Mouse (Mus musculus): ENCODE measurements at regions not wholly inside any gene's neighbourhood (a gene's known extent, or its start where the extent isn't known, plus 50 kb on each side); places are given as distances from the start of the nearest gene placed in this dataset.

DNA sequence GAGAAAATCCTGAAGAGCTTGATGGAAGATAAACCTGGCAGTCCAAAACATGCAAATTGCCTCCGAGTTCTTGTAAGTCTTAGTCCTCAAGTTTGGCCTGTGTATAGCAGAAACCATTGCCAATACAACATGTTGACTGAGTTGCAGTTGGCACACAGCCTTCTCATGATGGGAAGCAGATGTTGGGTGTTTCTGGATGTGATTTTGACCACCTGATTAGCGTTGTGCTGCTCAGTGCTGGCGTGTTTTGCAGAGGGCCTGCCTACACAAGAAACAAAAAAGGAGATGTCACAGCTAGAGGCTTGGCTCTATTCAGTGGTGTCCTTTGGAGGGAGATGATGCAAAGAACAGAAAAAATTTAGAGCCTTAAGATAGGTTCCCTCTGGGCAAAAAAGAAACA is 1922.6 kb downstream of the 9330182O14Rik start:
- H3K79me2 ChIP-seq (ENCODE audit: control insufficient read depth, insufficient read depth) = no peaks in the 10 kb centered on the region
- H3K27me3 ChIP-seq (ENCODE audit: control insufficient read depth, insufficient read depth, insufficient read length) = no peaks in the 10 kb centered on the region
- no peak overlapping the region for H3ac ChIP-seq (ENCODE audit: control insufficient read depth, insufficient read length)
- no peak overlapping the region for H3K4me3 ChIP-seq
- H3K4me2 ChIP-seq (ENCODE audit: low read depth) = no peak overlapping the region
- no peak for TF ChIP-seq POLR2A (IDR thresholded peaks at IDR 0.05; ENCODE audit: insufficient read length, low read depth)
- no peak for TF ChIP-seq REST (IDR thresholded peaks at IDR 0.05; ENCODE audit: insufficient read depth, insufficient read length)
- TF ChIP-seq CEBPB (IDR thresholded peaks at IDR 0.05; ENCODE audit: insufficient read depth, poor library complexity, severe bottlenecking) = no peak
- TF ChIP-seq TCF12 (IDR thresholded peaks at IDR 0.05; ENCODE audit: insufficient read depth, poor library complexity, severe bottlenecking) = no peak
- no peaks in the 10 kb centered on the region for H3K36me3 ChIP-seq (ENCODE audit: control insufficient read depth, insufficient read depth)

- no peak overlapping the region for H3ac ChIP-seq (ENCODE audit: control insufficient read depth, insufficient read length)
- H3K79me2 ChIP-seq (ENCODE audit: control insufficient read depth, insufficient read depth) = no peaks in the 10 kb centered on the region
- H3K4me3 ChIP-seq = no peak overlapping the region
- H3K4me2 ChIP-seq (ENCODE audit: low read depth) = no peak overlapping the region
- no peaks in the 10 kb centered on the region for H3K27me3 ChIP-seq (ENCODE audit: control insufficient read depth, insufficient read depth, insufficient read length)
- TF ChIP-seq MYOD1 (IDR thresholded peaks at IDR 0.05; ENCODE audit: control insufficient read depth in 1 of 3, insufficient read length in 2 of 3, low read depth in 2 of 3) (no peak), SRF (IDR thresholded peaks at IDR 0.05; ENCODE audit: control insufficient read depth, insufficient read length, low read depth) (no peak), POLR2AphosphoS2 (IDR thresholded peaks at IDR 0.05; ENCODE audit: insufficient read length, low read depth) (no peak), POLR2A (IDR thresholded peaks at IDR 0.05; ENCODE audit: insufficient read length, low read depth) (no peak), USF1 (IDR thresholded peaks at IDR 0.05; ENCODE audit: low read depth) (no peak), TCF12 (IDR thresholded peaks at IDR 0.05; ENCODE audit: insufficient read depth, poor library complexity, severe bottlenecking) (no peak), REST (IDR thresholded peaks at IDR 0.05; ENCODE audit: insufficient read depth, insufficient read length) (no peak), CEBPB (IDR thresholded peaks at IDR 0.05; ENCODE audit: insufficient read depth, poor library complexity, severe bottlenecking) (no peak), TCF3 (IDR thresholded peaks at IDR 0.05; ENCODE audit: insufficient read length, low read depth) (no peak), MYOG (IDR thresholded peaks at IDR 0.05; ENCODE audit: control insufficient read depth in 1 of 3, insufficient read depth in 1 of 3, insufficient read length in 2 of 3, low read depth in 2 of 3) (no peak), MAX (IDR thresholded peaks at IDR 0.05; ENCODE audit: low read depth) (no peak), E2F4 (IDR thresholded peaks at IDR 0.05; ENCODE audit: insufficient read depth) (no peak)
- no peaks in the 10 kb centered on the region for H3K36me3 ChIP-seq (ENCODE audit: control insufficient read depth, insufficient read depth)
Measured at GRCm38 (mm10) chr15:42068207-42068831, 1934.2 kb downstream of the 9330182O14Rik start.

DNA sequence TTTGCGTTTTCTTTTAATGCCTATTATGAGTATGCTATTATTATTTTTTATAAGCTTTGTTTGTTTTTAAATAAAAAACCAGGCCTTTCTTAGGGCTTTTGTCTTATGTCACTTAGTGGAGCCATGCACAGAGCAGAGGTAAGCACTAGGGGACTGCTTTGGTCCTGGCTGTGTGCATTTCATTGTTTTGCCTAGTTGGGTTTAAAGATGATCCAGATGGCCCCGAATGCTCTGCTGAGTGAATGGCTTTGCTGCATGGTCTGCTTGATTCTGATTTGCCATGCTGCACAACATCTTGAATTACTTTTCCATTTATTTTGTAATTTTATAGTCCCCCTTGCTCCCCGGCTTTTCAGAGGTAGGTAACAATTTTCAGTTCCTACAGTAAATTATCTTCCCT is 1934.9 kb downstream of the 9330182O14Rik start:
- no peaks in the 10 kb centered on the region for H3K27me3 ChIP-seq (ENCODE audit: control insufficient read depth, insufficient read depth, insufficient read length)

GRCm38 (mm10) chr15:42073486-42073885 is 1939.3 kb downstream of the 9330182O14Rik start:
- H3ac ChIP-seq (ENCODE audit: control insufficient read depth, insufficient read length) = no peak overlapping the region
- H3K36me3 ChIP-seq (ENCODE audit: control insufficient read depth, insufficient read depth) = no peaks in the 10 kb centered on the region
- no peak overlapping the region for H3K4me2 ChIP-seq (ENCODE audit: low read depth)
- no peaks in the 10 kb centered on the region for H3K27me3 ChIP-seq (ENCODE audit: control insufficient read depth, insufficient read depth, insufficient read length)
- H3K79me2 ChIP-seq (ENCODE audit: control insufficient read depth, insufficient read depth) = no peaks in the 10 kb centered on the region
- TF ChIP-seq TCF12 (IDR thresholded peaks at IDR 0.05; ENCODE audit: insufficient read depth, poor library complexity, severe bottlenecking) = no peak
- no peak for TF ChIP-seq POLR2AphosphoS2 (IDR thresholded peaks at IDR 0.05; ENCODE audit: insufficient read length, low read depth)
- TF ChIP-seq SRF (IDR thresholded peaks at IDR 0.05; ENCODE audit: control insufficient read depth, insufficient read length, low read depth) = no peak
- TF ChIP-seq CEBPB (IDR thresholded peaks at IDR 0.05; ENCODE audit: insufficient read depth, poor library complexity, severe bottlenecking) = no peak
- no peak for TF ChIP-seq MYOD1 (IDR thresholded peaks at IDR 0.05; ENCODE audit: control insufficient read depth in 1 of 3, insufficient read length in 2 of 3, low read depth in 2 of 3)
- no peak for TF ChIP-seq POLR2A (IDR thresholded peaks at IDR 0.05; ENCODE audit: insufficient read length, low read depth)
- TF ChIP-seq TCF3 (IDR thresholded peaks at IDR 0.05; ENCODE audit: insufficient read length, low read depth) = no peak
- no peak for TF ChIP-seq E2F4 (IDR thresholded peaks at IDR 0.05; ENCODE audit: insufficient read depth)
- TF ChIP-seq MYOG (IDR thresholded peaks at IDR 0.05; ENCODE audit: control insufficient read depth in 1 of 3, insufficient read depth in 1 of 3, insufficient read length in 2 of 3, low read depth in 2 of 3) = no peak
- H3K4me3 ChIP-seq = no peak overlapping the region

More for the DNA sequence above, 1934.9 kb downstream of the 9330182O14Rik start:
- Histone ChIP-seq H3K4me2 (ENCODE audit: low read depth) (no peak overlapping the region), H3ac (ENCODE audit: control insufficient read depth, insufficient read length) (no peak overlapping the region), H3K4me3 (no peak overlapping the region), H3K36me3 (ENCODE audit: control insufficient read depth, insufficient read depth) (no peaks in the 10 kb centered on the region), H3K79me2 (ENCODE audit: control insufficient read depth, insufficient read depth) (no peaks in the 10 kb centered on the region)
- TF ChIP-seq POLR2A (IDR thresholded peaks at IDR 0.05; ENCODE audit: insufficient read length, low read depth) (no peak), MYOD1 (IDR thresholded peaks at IDR 0.05; ENCODE audit: control insufficient read depth in 1 of 3, insufficient read length in 2 of 3, low read depth in 2 of 3) (no peak), TCF12 (IDR thresholded peaks at IDR 0.05; ENCODE audit: insufficient read depth, poor library complexity, severe bottlenecking) (no peak)

DNA sequence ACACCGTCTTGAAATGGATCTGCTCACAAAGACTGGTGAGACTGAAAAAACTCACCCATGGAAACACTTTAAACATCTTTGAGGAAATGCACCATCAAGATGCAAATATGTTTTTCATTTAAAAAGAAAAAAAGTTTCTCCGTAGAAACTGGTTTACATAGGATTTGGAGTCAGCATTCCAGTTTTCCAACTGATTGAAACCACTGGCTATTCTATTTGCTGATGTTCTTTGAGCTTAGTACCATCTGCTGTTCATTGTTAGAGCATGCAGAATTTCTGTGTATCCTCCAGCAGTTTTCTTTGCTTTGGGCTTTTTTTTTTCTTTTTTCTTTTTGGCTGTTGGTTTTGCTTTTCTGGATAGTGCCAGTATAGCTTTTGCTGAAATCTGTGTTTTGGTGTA is 1948.3 kb downstream of the 9330182O14Rik start:
- no peaks in the 10 kb centered on the region for H3K27me3 ChIP-seq (ENCODE audit: control insufficient read depth, insufficient read depth, insufficient read length)
- no peaks in the 10 kb centered on the region for H3K36me3 ChIP-seq (ENCODE audit: control insufficient read depth, insufficient read depth)
- H3K79me2 ChIP-seq (ENCODE audit: control insufficient read depth, insufficient read depth) = no peaks in the 10 kb centered on the region
- no peak overlapping the region for H3K4me2 ChIP-seq (ENCODE audit: low read depth)
- no peak overlapping the region for H3K4me3 ChIP-seq
- TF ChIP-seq MYOG (IDR thresholded peaks at IDR 0.05; ENCODE audit: control insufficient read depth in 1 of 3, insufficient read depth in 1 of 3, insufficient read length in 2 of 3, low read depth in 2 of 3) = no peak
- no peak for TF ChIP-seq E2F4 (IDR thresholded peaks at IDR 0.05; ENCODE audit: insufficient read depth)
- TF ChIP-seq USF1 (IDR thresholded peaks at IDR 0.05; ENCODE audit: low read depth) = no peak
- TF ChIP-seq REST (IDR thresholded peaks at IDR 0.05; ENCODE audit: insufficient read depth, insufficient read length) = no peak
- TF ChIP-seq MAX (IDR thresholded peaks at IDR 0.05; ENCODE audit: low read depth) = no peak
- no peak for TF ChIP-seq TCF3 (IDR thresholded peaks at IDR 0.05; ENCODE audit: insufficient read length, low read depth)
- no peak for TF ChIP-seq TCF12 (IDR thresholded peaks at IDR 0.05; ENCODE audit: insufficient read depth, poor library complexity, severe bottlenecking)
- no peak for TF ChIP-seq CEBPB (IDR thresholded peaks at IDR 0.05; ENCODE audit: insufficient read depth, poor library complexity, severe bottlenecking)
- TF ChIP-seq POLR2A (IDR thresholded peaks at IDR 0.05; ENCODE audit: insufficient read length, low read depth) = no peak
- TF ChIP-seq SRF (IDR thresholded peaks at IDR 0.05; ENCODE audit: control insufficient read depth, insufficient read length, low read depth) = no peak
- no peak for TF ChIP-seq MYOD1 (IDR thresholded peaks at IDR 0.05; ENCODE audit: control insufficient read depth in 1 of 3, insufficient read length in 2 of 3, low read depth in 2 of 3)
- TF ChIP-seq POLR2AphosphoS2 (IDR thresholded peaks at IDR 0.05; ENCODE audit: insufficient read length, low read depth) = no peak
- H3ac ChIP-seq (ENCODE audit: control insufficient read depth, insufficient read length) = no peak overlapping the region
